Mouse (Mus musculus): ENCODE measurements around the gene Zfp26. TPM values are rescaled to one million over a fixed set of nuclear protein-coding genes. Genes with fewer than 3 reads are reported as not detected.

Zfp26 gene
- total and polyA plus RNA-seq, 3 experiments: 1.4 to 9.8 (median 7.5) TPM

GRCm38 (mm10) chr9:20453647-20454046 lies 6.3 kb downstream of the Zfp26 start:
- intact Hi-C loops (cut with DNase I): no loop called here
- Histone ChIP-seq H3K36me3 (ENCODE audit: control insufficient read depth, insufficient read depth, low read length) (peaks cover 6% of the 10 kb centered on the region), H3K4me1 (ENCODE audit: control insufficient read depth, insufficient read depth, low read length) (no peaks in the 10 kb centered on the region; the same call in 1 of the 2 replicates), H3K9ac (ENCODE audit: low read depth, low read length) (no peak overlapping the region), H3K79me2 (replicated peaks; ENCODE audit: control insufficient read depth, insufficient read depth, low read length) (peaks cover 5% of the 10 kb centered on the region; the same call in 1 of the 2 replicates), H3K27ac (no peak overlapping the region), H3K4me3 (no peak overlapping the region), H3K27me3 (ENCODE audit: control insufficient read depth, insufficient read depth, low read length) (no peaks in the 10 kb centered on the region)
- TF ChIP-seq EP300 (IDR thresholded peaks at IDR 0.05; ENCODE audit: insufficient read depth, low read depth, low read length) (no peak), CTCF (IDR thresholded peaks at IDR 0.05) (no peak), POLR2A (IDR thresholded peaks at IDR 0.05; ENCODE audit: insufficient read depth, low read depth, low read length) (no peak)
- WGBS: 88% methylated on average over 4 of the region's 4 CpGs
- DNase-seq: no peak

GRCm38 (mm10) chr9:20451493-20451892 lies 8.5 kb downstream of the Zfp26 start:
- Histone ChIP-seq H3K9ac (ENCODE audit: low read depth, low read length) (no peak overlapping the region), H3K27me3 (ENCODE audit: control insufficient read depth, insufficient read depth, low read length) (no peaks in the 10 kb centered on the region), H3K36me3 (ENCODE audit: control insufficient read depth, insufficient read depth, low read length) (peaks cover 7% of the 10 kb centered on the region), H3K4me3 (no peak overlapping the region), H3K4me1 (ENCODE audit: control insufficient read depth, insufficient read depth, low read length) (no peaks in the 10 kb centered on the region), H3K27ac (no peak overlapping the region), H3K79me2 (replicated peaks; ENCODE audit: control insufficient read depth, insufficient read depth, low read length) (peaks cover 7% of the 10 kb centered on the region)
- intact Hi-C loops (cut with DNase I): no loop called here
- 97% methylated on average over 1 of the region's 1 CpGs for WGBS
- no peak for TF ChIP-seq POLR2A (IDR thresholded peaks at IDR 0.05; ENCODE audit: insufficient read depth, low read depth, low read length)
- no peak for TF ChIP-seq CTCF (IDR thresholded peaks at IDR 0.05)
- no peak for TF ChIP-seq EP300 (IDR thresholded peaks at IDR 0.05; ENCODE audit: insufficient read depth, low read depth, low read length)
- DNase-seq: no peak

GRCm38 (mm10) chr9:20443183-20443783 lies 16.7 kb downstream of the Zfp26 start:
- intact Hi-C loops (cut with DNase I): no loop called here
- DNase-seq: no peak
- Histone ChIP-seq H3K27ac (no peak overlapping the region), H3K79me2 (replicated peaks; ENCODE audit: control insufficient read depth, insufficient read depth, low read length) (peaks cover 2% of the 10 kb centered on the region), H3K9ac (ENCODE audit: low read depth, low read length) (no peak overlapping the region), H3K4me3 (no peak overlapping the region), H3K36me3 (ENCODE audit: control insufficient read depth, insufficient read depth, low read length) (peaks cover 14% of the 10 kb centered on the region), H3K4me1 (ENCODE audit: control insufficient read depth, insufficient read depth, low read length) (no peaks in the 10 kb centered on the region), H3K27me3 (ENCODE audit: control insufficient read depth, insufficient read depth, low read length) (no peaks in the 10 kb centered on the region)
- no peak for TF ChIP-seq EP300 (IDR thresholded peaks at IDR 0.05; ENCODE audit: insufficient read depth, low read depth, low read length)
- no peak for TF ChIP-seq CTCF (IDR thresholded peaks at IDR 0.05)
- no peak for TF ChIP-seq POLR2A (IDR thresholded peaks at IDR 0.05; ENCODE audit: insufficient read depth, low read depth, low read length)
- WGBS: 93% methylated on average over 4 of the region's 4 CpGs

- Histone ChIP-seq H3K79me2 (replicated peaks; ENCODE audit: control insufficient read depth, insufficient read depth, low read length) (no peaks in the 10 kb centered on the region), H3K4me3 (no peak overlapping the region), H3K9ac (ENCODE audit: low read depth, low read length) (no peak overlapping the region), H3K27me3 (ENCODE audit: control insufficient read depth, insufficient read depth, low read length) (no peaks in the 10 kb centered on the region), H3K4me1 (ENCODE audit: control insufficient read depth, insufficient read depth, low read length) (no peaks in the 10 kb centered on the region), H3K36me3 (ENCODE audit: control insufficient read depth, insufficient read depth, low read length) (no peaks in the 10 kb centered on the region), H3K27ac (no peak overlapping the region)
- WGBS: 86% methylated on average over 3 of the region's 3 CpGs
- intact Hi-C loops (cut with DNase I): no loop called here
- DNase-seq: no peak
- TF ChIP-seq CTCF (IDR thresholded peaks at IDR 0.05) (no peak), EP300 (IDR thresholded peaks at IDR 0.05; ENCODE audit: insufficient read depth, low read depth, low read length) (no peak), POLR2A (IDR thresholded peaks at IDR 0.05; ENCODE audit: insufficient read depth, low read depth, low read length) (no peak)
Observed at GRCm38 (mm10) chr9:20430004-20430403, 30.0 kb downstream of the Zfp26 start.

- 35% methylated on average over 1 of the region's 1 CpGs for WGBS
- no peaks in the 10 kb centered on the region; the same call in 1 of the 2 replicates for H3K4me1 ChIP-seq (ENCODE audit: control insufficient read depth, insufficient read depth, low read length)
- no peak overlapping the region for H3K4me3 ChIP-seq
- no peaks in the 10 kb centered on the region for H3K36me3 ChIP-seq (ENCODE audit: control insufficient read depth, insufficient read depth, low read length)
- intact Hi-C loops (cut with DNase I): no loop called here
- no peaks in the 10 kb centered on the region for H3K27me3 ChIP-seq (ENCODE audit: control insufficient read depth, insufficient read depth, low read length)
- H3K79me2 ChIP-seq (replicated peaks; ENCODE audit: control insufficient read depth, insufficient read depth, low read length): no peaks in the 10 kb centered on the region
- no peak for TF ChIP-seq POLR2A (IDR thresholded peaks at IDR 0.05; ENCODE audit: insufficient read depth, low read depth, low read length)
- TF ChIP-seq CTCF (IDR thresholded peaks at IDR 0.05): 0 out of 2 replicates have a peak, but pooled peaks have one; percentile 8
- no peak for TF ChIP-seq EP300 (IDR thresholded peaks at IDR 0.05; ENCODE audit: insufficient read depth, low read depth, low read length)
- H3K27ac ChIP-seq: no peak overlapping the region
- H3K9ac ChIP-seq (ENCODE audit: low read depth, low read length): no peak overlapping the region
- DNase-seq: no peak
Observed at GRCm38 (mm10) chr9:20411460-20411859, 48.5 kb downstream of the Zfp26 start.

GRCm38 (mm10) chr9:20409319-20409718 lies 50.6 kb downstream of the Zfp26 start:
- no peak overlapping the region for H3K9ac ChIP-seq (ENCODE audit: low read depth, low read length)
- H3K79me2 ChIP-seq (replicated peaks; ENCODE audit: control insufficient read depth, insufficient read depth, low read length): no peaks in the 10 kb centered on the region
- no peaks in the 10 kb centered on the region for H3K27me3 ChIP-seq (ENCODE audit: control insufficient read depth, insufficient read depth, low read length)
- peak overlapping the region; percentile 52 for H3K27ac ChIP-seq
- no peaks in the 10 kb centered on the region; the same call in 1 of the 2 replicates for H3K4me1 ChIP-seq (ENCODE audit: control insufficient read depth, insufficient read depth, low read length)
- H3K36me3 ChIP-seq (ENCODE audit: control insufficient read depth, insufficient read depth, low read length): no peaks in the 10 kb centered on the region
- 69% methylated on average over 2 of the region's 2 CpGs for WGBS
- H3K4me3 ChIP-seq: no peak overlapping the region
- DNase-seq: no peak
- TF ChIP-seq EP300 (IDR thresholded peaks at IDR 0.05; ENCODE audit: insufficient read depth, low read depth, low read length) (no peak), CTCF (IDR thresholded peaks at IDR 0.05) (no peak), POLR2A (IDR thresholded peaks at IDR 0.05; ENCODE audit: insufficient read depth, low read depth, low read length) (no peak)
- intact Hi-C loops (cut with DNase I): no loop called here
